Mouse (Mus musculus): ENCODE measurements around the gene Ncoa3.
A peak's percentile ranks its signal among the peaks of the same experiment; 100 is the strongest.

Gene Ncoa3

GRCm38 (mm10) chr2:166042542-166042941, 50.1 kb downstream of the Ncoa3 start:
- DNase-seq, result no peak

- DNase-seq, result no peak
Measured at GRCm38 (mm10) chr2:166045006-166045405, 52.6 kb downstream of the Ncoa3 start.

GRCm38 (mm10) chr2:166045549-166046501, 53.4 kb downstream of the Ncoa3 start:
- DNase-seq, result peak; percentile 51

DNA sequence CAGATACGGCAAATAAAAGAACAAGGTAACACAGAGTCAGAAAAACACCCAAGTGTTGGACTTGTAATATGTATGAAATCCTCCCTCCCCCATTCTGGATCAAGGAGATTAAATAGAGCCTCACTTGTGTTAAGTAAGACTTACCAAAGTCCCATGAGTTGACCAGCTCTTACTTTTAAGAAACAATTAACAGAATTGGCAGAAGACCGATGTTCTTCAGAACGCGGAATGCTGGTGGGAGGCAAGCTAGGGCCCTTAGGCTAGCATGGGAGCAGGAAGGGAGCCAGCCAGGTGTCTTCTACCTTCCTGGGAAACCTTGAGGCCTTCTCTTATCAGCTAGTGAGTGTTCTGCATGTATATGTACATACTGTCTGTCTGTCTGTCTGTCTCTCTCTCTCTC, 55.5 kb downstream of the Ncoa3 start:
- no peak for DNase-seq

DNA sequence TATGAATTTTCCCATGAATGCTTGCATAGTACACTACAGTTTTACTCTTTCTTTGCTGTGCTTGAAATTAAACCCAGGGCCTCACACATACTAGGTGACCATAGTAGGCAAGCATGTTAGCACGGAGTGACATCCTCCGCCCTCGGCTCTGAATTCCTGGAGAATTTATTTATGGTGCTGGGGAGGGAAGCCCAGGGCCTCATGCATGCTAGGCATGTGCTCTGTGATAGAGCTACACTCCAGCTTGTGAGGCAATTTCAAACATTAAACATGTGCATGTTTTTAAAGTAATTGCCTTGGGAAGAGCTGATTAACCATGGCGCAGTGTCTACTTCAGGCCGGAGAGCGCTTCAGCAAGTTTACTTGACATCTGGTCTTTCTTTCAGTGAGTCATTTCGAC, 56.4 kb downstream of the Ncoa3 start:
- DNase-seq, result no peak

GRCm38 (mm10) chr2:166051421-166051820, 59.0 kb downstream of the Ncoa3 start:
- no peak for DNase-seq

- no peak for DNase-seq
Measured at GRCm38 (mm10) chr2:166051966-166052365, 59.5 kb downstream of the Ncoa3 start.

GRCm38 (mm10) chr2:166054002-166054539, 61.6 kb downstream of the Ncoa3 start:
- DNase-seq, result no peak

- peak; percentile 65 for DNase-seq
Measured at GRCm38 (mm10) chr2:166059684-166060423, 67.4 kb downstream of the Ncoa3 start.

DNA sequence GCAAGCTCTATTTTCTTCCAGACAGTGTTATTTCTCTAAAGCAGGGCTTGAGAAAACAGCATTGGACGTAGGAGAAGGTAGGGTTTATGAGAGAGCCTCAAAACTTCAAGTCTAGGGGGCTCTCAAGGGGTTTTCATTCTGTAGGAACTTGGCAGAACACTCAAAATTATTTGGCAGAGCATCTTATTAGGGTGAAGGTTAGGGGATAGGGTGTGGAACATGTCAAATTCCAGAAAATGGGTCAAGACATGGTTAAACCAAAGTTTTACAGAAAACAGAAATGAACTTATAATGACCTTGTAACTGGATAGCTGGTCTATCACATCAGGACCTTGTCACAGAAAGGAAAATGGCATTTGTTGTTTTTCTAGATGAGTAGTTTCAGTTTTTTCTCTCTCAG, 69.6 kb downstream of the Ncoa3 start:
- no peak for DNase-seq

DNA sequence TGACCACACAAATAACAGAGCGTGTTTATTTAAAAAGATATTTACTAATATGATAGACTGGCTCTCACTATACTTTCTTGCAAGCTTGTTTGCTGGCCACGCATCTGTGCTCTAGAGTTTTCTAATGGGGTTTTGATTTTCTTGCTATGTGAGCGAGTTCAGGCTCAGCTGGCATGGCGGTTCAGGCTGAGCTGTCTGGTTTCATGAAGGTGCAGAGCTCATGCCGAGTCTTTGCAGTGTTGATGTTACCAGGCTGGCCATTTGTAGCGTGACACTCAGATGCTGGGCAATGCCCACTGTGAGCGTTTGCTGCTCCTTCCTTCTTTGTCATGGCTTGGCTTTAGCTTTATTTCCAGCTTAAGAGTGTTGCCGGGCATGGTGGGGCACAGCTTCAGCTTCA, 70.0 kb downstream of the Ncoa3 start:
- no peak for DNase-seq

DNA sequence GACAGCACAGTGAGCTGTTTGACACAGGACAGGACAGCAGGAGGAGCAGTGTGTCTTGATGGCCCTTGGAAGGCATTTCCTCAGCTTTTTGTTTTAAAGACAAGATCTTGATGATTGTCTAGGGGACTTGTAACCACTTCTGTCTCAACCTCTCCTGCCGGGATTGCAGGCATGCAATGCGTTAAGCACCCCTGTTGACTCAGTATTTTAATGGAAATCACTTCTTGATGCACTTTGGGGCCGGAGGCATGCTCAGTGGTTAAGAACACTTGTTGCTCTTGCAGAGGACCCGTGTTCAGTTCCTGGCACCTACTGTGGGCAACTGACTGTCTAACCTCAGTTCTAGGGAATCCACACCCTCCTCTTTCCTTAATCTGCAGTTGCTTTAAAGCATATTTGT, 74.0 kb downstream of the Ncoa3 start:
- DNase-seq, result no peak

- no peak for DNase-seq
Measured at GRCm38 (mm10) chr2:166068261-166068660, 75.8 kb downstream of the Ncoa3 start.

DNA sequence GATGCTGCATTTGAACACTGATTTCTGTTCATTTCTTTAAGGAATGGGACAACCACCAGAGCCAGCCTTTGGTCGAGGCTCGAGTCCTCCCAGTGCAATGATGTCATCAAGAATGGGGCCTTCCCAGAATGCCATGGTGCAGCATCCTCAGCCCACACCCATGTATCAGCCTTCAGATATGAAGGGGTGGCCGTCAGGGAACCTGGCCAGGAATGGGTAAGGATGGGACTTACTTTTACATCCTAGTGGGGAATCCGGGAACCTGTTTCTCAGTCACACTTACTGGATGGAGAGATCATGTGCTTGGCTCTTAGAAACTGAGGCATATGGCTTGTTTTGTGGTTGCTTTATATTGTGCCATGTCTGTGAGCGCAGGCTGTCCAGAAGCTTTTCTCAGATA, 76.7 kb downstream of the Ncoa3 start:
- no peak for DNase-seq

GRCm38 (mm10) chr2:166069738-166070137, 77.3 kb downstream of the Ncoa3 start:
- no peak for DNase-seq

GRCm38 (mm10) chr2:166071481-166071880, 79.0 kb downstream of the Ncoa3 start:
- DNase-seq, result no peak

DNA sequence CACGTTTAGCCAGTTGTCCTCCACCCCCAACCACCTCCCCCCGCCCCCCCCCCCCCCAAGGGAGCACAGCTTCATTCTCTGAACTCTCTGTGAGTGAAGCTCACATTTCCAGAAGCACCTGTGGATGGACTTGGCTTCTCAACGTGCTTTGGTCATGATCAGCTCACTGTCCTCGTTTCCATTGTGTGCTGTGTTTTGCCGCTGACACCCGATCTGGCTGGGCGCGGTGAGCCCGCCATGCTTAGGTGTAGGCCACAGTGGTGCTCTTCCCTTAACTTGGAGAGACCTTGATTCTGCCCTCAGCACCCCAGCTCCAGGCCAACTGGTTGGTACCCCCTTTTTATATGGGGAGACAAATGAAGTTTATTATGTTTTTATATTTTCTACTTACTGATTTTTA, 79.5 kb downstream of the Ncoa3 start:
- DNase-seq, result no peak

DNA sequence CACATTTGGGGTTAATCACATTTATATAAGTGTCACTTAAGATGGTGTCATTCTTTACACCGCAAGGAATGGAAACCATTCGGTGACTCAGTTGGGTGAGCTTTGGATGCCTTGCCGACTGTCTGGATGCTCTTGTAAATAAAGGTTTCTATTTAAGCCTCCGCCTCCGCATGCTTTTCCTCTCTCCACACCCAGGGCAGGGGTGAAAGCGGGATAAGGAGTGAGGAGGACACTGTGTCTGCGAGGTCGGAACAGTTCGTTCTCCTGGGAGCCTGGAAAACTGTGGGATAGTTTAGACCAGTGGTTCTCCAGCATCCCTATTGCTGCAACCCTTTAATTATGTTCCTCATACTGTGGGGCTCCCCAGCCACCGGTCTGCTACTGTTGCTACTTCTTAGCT, 80.6 kb downstream of the Ncoa3 start:
- DNase-seq, result no peak

DNA sequence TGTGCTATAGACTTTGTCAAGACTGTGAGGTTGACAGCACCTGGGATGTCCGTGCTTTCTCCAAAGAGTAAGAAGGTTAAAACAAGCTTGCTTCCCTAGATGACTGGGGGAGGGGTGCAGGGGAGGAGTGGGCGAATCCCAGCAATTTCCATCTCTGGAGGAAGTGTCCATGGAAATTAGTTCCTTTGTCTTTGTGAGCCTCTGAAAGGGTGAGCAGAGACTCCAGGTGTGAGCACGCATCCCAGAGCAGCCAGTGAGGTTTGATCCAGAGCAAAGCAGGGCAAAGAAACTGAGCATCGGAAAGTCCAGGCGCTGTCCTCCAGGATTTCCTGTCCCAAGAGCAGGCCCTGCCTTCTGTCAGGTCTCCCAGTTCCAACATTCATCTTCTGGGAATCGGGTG, 81.9 kb downstream of the Ncoa3 start:
- DNase-seq, result no peak

GRCm38 (mm10) chr2:166077371-166077770, 84.9 kb downstream of the Ncoa3 start:
- DNase-seq, result no peak

DNA sequence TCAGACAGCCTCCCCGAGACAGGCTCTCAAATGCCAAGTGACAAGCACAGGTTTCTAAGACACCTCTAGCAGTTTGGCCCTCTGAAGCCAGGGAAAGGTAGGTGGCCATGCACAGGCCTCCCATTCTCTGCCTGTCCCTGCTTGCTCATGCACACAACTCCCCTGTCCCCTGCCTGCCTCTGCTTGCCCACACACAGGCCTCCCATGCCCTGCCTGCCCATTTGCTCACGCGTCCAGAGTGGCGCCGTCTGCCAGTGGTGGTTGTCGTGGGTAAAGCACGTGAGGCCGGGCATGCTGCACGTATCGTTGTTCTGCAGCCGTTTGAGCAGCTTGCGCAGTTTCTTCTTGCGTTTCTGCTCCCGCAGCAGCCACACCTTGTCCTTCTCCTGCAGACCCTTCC, 86.8 kb downstream of the Ncoa3 start:
- DNase-seq, result no peak

GRCm38 (mm10) chr2:166079961-166080885, 87.8 kb downstream of the Ncoa3 start:
- peak; percentile 73 for DNase-seq
